Mouse (Mus musculus) spleen, embryonic (tissue): ENCODE measurements around the gene Wnt5b.

Experiments
- CTCF ChIA-PET: fragments of 350-600 bp; sonication (Branson Sonifier 250); formaldehyde crosslinking; loops from one replicate; lab custom pipeline; 2022; lab: Charles Lee

Wnt5b gene

DNA sequence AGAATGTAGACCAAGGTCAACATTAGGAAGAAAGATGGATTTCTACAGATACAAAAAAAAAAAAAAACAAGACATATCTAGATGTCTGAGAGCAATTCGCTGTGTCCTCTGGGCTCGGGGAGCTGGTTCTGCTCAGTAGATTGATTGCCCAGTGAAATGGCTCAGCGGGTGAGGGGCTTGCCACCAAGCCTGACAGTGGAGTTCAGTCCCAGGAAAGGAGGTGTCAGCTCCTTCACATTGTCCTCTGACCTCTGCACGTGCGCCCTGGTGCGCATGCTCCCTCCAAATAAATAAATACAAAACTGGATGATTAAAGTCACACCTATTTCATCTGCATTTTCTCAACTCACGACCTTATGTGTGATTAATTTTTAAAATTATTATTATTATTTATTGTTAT lies 124.7 kb downstream of the Wnt5b start:
- CTCF ChIA-PET: no interaction called here

DNA sequence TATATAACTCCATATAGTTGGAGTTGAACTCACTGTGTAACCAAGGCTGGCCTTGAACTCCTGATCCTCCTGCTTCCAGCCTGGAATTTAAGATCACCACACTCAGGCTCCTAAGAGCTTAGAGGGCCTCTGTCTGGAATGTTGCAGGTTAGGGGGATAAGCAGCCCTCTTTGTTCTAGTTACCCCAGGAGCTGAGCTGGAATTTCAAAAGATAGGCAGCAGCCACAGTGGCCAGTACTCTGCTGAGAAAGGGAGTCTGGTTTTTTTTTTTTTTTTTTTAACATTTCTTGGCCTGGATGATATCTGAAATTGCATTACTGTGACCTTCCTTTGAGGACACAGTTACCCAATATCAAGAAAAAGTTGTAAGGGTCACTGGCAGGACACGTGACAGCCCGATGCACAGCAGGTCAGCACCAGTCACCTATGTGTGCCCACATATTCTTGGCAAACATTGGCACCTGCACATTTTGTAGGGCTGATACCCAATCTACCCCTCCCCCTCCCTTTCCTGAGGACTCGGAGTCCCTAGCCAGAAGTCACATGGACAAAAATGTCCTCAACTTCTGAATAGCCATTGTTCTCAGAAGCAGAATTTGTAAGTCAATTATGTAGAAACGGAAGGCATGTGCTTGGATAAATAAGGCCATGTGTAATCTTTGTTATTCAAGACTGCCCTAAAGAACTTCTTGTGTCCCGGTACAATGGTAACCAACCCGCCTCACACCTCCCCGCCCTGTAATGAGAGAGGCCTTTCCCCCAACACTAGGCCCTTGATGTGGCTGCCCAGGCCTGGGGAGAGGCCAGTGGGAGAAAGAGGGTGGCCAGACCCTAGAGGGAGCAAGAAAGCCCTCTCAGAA lies 125.5 kb downstream of the Wnt5b start:
- CTCF ChIA-PET: no interaction called here

DNA sequence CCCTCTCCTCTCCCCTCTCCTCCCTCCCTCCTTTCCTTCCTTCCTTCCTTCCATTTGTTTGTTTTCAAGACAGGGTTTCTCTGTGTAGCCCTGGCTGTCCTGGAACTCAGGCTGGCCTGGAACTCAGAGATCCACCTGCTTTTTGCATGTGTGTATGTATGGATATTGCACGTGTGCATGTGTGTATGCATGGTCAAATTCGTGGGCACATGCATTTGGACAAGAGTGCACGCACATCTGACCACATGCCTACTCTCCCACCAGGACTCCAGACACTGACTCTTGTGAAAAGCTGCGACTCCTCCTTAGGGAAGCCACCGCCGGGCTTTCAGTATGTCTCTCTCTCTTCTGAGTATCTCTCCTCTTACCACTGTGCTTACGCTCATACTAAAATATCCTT lies 126.3 kb downstream of the Wnt5b start:
- CTCF ChIA-PET: no interaction called here

DNA sequence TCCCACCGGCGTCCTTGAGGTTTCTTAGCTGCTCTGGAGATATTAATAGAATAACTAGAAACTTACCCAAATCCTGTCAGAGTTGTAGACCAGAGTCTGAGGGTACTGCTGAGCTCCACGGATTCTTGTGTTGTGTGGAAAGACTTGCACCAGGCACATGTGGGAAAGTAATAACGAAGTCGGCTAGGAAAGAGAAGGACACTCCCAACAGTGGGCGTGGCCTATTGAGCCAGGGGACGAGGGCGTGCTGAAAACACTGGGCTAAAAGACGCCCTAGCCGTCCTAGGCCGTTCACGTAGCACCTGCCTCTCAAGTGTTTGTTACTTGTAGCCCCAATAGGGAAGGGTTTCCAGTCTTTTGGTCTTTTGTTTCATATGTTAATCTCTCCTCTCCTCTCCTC lies 126.8 kb downstream of the Wnt5b start, which contains the start of gene Adipor2:
Gene Adipor2, minus strand, starts transcription at position 351 of the 400 bp plus-strand sequence.
- CTCF ChIA-PET: no interaction called here

DNA sequence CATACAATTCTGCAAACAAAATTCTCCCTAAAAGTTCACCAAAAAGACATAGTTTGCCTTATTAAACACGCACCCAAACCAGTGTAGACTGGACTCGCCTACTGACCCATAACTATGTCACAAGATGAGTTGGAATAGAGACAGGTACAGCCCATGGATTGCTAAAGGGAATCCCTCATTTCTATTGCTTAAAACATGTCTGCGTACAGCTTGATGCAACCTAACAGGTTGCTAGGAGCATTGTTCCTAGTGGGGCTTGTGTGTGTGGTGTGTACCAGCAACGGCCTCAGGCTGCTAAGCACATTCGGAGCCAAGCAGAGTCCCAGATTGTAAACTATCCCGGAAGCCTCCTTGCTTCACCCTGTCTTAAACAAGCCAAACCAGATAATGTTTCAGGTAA lies 127.5 kb downstream of the Wnt5b start:
- CTCF ChIA-PET: no interaction called here

DNA sequence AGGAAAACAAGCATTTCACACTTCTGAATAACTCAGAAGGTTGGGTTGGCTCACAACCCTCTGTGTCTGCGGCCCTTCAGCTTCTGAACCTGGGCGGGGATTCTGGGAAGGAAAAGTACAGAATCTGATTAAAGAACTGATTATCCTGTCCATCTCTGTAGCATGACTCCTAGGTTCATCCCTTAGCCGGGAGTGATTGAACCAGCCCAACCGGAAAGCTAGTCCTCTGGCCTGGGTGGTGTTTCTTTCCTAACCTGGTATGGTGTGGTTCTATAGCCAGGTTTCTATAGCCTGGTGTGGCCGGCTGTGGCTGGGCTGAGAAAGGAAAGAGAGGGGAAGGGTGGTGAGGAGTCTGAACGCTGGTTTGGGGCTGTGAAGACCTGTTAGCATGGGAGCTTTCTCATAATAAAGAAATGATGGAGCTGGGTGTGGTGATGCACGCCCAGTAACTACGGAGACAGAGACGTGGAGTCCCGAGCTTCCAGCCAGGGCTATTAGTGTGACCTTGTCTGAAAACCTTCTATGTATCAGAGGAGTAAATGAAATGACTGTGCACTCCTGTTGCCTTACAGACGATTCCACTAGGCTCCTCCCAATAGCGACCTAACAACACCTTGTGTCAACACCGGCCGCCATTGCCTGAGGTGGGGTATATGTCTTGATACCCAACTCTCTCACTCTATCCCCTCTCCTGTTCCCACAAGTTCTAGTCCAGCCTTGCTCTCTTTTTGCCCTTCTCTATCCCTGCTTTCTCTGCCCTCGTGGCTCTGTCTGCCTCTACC lies 129.7 kb downstream of the Wnt5b start:
- CTCF ChIA-PET: no interaction called here

DNA sequence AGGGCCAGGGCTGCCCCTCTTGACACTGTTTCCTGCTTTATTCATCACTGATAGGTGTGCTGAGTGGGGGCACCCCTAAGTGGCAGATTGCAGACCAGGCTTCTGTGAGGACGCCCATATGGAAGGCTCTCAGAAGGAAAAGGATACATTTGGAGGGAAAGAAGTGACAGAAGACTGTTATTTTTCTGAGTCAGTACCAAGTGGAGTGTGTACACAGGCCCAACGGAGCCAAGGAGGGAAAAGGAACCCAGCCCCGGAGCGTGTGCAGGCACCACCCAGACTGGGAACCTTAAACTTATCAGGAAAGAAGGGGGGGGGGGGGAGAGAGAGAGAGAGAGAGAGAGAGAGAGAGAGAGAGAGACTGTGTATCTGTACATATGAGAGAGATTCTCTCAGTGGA lies 131.6 kb downstream of the Wnt5b start:
- CTCF ChIA-PET: interaction anchor here (0.5 kb wide), 1 partner anchor 19 kb away, joined by 3 read pairs; no protein-coding TSS in a partner anchor

DNA sequence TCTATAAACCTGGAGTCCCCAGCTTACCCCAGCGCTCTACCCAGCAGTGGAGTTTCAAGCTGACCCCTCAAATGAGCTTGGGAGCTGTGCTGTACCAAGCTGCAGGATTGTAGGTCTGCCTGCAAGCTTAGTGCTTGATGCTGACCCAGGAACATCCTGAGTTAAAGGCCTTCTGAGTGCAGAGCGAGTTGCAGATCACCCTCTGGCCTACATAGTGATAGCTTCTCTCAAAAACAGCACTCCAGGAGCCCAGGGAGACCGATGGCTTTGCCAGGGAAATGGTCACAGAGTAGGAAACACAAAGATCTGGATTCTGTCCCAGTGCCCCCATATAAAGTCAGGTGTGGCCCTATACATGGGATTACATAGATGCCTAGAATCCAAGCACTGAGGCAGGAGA lies 132.6 kb downstream of the Wnt5b start:
- CTCF ChIA-PET: interaction anchor here (0.6 kb wide), 1 partner anchor 17 kb away, joined by 4 read pairs; no protein-coding TSS in a partner anchor

DNA sequence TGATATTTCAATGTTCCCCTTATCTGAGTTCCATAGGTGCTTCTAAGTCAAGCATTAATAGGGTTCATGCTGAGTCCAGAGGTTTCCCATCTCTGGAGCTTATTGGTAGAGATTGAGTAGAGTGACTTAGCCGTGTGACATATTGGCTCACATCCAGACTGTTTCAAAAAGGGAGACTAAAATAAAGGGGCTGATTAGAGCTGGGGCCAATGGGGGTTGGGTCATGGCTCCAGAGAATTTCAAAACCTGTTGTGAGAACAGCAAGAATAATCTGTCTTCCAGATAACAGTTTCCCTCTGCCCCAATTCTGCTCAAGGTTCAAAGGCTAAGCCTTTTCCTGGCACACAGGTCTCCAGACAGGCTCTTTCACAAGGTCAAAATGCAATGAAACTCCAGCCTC lies 134.4 kb downstream of the Wnt5b start:
- CTCF ChIA-PET: no interaction called here

DNA sequence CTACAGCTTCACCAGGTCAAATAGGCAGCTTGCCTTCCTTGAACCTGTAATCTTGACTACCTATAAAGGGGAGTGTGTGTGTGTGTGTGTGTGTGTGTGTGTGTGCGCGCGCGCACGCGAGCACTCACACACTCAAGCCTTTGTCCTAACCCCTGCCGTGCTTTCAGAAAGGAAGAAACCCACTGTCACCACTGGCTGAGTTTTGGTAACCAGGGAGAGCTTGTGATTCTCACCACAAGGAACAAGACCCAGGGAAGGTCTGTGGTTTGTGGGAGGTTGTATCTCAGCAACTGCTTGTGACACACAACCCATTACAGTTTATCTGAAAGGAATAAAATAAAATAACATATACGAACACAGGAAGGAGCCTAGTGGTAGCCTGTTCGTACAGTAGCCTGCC lies 135.6 kb downstream of the Wnt5b start:
- CTCF ChIA-PET: no interaction called here

DNA sequence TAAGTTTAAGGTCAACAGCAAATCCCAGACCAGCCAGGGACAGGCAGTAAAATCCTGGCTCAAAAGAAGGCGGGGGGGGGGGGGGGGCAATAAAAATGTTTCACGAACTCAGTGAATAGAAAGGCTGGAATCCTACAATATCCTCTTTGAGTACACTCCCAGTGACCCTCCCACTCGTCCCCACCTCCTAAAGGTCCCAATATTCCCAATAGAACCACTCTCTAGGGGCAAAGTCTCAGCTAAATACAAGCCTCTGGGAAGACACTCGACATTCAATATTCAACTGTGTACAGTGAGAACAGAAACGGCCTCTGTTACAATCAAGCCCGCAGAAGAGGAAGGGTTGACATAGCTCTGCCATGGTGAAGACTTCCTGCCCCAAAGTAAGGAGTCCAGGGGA lies 136.3 kb downstream of the Wnt5b start:
- CTCF ChIA-PET: no interaction called here

DNA sequence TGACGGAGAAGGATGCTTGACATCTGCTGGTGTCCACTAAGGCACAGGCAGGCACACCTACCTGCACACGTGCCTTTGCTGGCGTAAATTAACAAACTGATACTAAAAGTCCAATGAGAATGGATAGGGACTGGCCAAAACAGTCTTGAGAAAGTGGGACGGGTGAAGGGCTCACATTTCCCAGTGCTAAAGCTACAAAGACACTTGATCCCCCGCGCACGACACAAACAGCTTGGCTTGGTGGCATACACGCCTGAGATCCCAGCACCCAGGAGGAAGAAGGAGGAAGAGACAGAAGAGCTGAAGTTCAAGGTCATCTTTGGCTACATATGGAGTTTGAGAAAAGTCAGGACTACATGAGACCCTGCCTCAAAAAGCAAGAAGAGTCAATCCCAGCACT lies 137.6 kb downstream of the Wnt5b start:
- CTCF ChIA-PET: no interaction called here

DNA sequence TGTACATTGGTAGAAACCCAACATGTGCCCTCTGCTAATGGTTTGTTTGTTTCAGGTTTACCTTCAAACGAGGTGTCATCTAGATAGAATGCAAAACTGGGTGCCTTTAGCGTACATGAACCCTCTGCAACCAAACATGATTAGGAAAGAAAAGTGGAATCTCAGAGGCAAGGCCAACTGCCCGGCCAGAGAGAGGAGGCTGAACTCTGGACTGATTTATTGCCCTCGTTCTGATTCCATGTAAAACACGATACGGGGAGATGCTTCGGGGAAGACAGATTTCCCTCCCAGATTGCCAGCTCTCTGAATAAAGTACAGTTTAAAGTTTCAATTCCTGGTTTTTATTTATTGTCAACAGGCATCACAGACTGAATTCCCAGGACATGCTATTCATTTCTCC lies 138.8 kb downstream of the Wnt5b start:
- CTCF ChIA-PET: no interaction called here

DNA sequence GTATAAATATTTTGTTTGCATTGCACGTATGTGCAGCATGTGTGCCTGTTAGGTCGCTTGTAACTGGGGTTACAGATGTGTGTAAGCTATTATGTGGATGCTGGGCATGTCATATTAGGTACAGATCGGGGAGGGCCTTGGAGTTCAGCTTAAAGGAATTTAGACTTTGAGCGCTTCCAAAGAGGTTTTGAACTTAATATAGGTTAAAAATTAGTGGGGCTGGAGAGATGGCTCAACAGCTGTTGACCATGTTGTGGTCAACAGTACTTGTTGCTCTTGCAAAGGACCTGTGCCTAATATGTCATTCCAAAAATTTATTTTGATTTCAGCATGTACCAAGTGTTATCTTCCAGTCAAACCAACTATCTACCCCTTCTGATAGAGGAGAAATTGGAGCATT lies 139.3 kb downstream of the Wnt5b start:
- CTCF ChIA-PET: no interaction called here

DNA sequence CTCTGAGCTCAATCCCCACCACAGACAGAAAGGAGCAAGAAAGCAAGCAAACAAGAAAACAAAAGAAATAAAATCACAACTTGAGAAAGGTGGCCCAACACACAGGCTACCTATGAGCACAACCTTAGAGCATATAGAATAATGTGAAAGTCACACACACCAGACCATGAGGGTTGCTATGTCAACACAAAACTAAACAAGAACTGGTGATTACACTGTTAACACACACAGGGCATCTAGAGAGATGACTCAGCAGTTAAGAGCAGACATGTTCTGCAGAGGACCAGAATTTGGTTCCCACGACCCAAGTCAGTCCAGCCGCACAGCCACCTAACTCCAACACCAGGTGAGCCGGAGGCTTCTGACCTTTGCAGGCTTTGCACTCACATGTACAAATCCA lies 141.2 kb downstream of the Wnt5b start:
- CTCF ChIA-PET: no interaction called here

DNA sequence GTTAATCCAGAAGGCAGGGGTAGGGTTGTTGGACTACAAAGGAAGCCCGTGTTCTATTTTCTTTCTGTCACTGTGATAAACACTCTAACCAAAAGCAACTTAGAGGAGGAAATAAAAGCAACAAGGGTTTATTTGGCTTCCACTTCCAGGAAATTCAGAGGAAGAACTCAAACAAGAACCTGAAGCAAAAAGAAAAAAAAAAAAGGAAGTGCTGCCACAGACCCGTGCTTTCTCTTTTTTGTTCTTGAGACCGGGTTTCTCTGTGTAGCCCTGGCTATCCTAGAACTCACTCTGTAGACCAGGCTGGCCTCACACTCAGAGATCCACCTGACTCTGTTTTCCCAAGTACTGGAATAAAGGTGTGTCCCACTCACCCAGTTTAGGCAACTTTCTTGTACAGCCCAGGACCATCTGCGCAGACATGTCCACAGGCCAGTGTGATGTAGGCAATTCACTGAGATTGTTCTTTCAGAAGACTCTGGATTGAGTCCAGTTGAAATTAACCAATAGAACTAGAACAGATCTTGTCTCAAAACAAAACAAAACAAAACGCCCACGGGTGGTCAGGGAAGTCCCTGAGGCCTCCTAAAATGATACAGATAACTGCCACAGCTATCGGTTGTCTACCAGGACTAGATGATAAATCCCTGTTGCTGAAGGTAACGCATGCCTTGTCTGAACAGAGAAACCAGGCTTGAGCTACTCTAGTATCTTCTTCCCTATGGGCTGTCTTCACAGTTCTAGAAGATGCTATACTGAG lies 142.4 kb downstream of the Wnt5b start:
- CTCF ChIA-PET: no interaction called here

DNA sequence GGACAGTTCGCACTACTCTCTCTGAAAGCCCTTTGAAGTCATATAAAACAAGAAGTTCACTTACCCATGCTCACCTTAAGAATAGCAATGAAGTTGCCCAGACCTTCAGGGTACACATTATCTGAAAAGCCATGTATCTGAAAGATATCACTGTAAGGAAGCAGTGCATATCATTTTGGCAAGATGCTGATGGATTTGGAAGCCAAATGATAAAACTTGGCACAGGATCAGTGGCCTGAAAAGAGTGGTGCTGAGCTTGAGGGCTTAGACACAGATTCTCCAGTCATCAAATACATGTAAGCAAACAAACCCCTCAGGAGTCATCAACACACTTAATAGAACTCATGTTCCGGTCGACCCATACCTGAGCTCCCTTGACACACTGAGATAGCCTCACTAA lies 143.5 kb downstream of the Wnt5b start:
- CTCF ChIA-PET: interaction anchor here (0.7 kb wide), 1 partner anchor 10 kb away, joined by 3 read pairs; no protein-coding TSS in a partner anchor

DNA sequence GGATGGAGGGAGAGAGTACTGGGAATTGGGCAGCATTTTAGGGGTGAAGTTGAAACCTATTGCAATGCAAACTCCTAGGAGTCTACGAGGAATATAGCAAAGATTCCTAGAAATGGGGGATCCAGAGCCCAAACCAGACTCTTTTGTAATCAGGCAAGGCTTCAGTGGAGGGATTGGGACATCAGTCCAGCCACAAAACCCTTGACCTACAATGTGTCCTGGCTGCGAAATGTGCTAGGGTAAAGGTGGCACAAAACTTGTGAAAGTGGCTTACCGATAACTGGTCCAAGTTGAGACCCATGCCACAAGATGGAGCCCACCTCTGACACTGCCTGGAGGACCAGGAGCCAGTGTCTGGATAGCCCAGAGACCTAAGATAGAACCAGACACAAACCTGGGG lies 144.8 kb downstream of the Wnt5b start:
- CTCF ChIA-PET: interaction anchor here (0.7 kb wide), 1 partner anchor 1854 kb away, joined by 9 read pairs; no protein-coding TSS in a partner anchor

DNA sequence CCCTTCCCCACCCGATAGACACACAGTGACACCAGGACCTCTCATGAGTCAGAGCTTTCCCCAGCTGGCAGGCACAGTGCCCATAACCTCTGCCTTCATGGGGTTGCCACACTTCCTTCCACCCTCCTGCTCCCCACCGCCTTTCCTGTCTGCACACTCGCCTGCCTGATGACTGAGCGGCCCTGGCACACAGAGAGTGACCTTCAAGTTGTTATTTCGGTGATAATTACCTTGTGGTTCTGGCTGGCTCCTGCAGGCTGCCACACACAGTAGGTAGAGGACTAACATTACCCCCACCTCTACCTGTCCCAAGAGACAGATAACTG lies 147.9 kb downstream of the Wnt5b start:
- CTCF ChIA-PET: no interaction called here

DNA sequence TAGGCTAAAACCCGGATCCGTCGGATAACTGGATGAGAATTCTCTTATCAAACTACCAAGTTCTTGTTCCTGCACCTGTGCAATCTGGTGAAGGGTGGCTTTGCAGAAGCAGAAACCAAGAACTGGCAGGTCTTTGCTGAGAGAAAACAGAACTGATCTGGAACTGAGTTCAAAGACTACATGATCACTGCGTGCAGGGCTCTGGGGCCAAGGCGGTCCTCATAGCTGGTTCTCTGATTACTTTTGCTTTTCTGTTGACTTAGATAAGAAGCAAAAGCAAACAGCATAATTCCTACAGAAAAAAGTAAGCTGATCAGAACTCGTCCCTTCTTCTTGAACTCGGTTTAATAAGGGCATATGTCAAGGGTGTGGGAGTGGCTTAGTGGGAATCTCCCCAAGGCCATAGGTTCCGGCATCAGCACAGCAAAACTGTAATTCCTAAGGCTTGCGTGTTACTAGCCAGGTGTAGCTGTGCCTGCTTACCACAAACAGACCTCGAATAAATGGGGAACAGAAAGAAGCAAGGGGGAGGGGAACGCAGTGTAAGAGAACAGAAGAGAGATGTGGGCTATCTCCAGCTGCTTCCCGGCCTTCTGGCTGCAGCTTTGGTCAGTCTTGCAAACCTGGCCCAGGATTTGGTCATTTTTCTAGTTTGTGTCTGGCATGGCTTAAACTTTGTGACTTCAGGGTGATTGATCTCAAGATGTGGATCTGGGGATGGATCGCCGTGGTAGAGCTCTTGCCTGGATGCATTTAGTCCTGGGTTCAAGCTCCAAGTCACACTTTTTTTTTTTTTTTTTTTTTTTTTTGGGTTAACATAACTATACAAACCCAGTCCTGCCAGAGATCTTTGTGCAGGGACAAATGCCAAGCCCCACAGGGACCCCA lies 148.5 kb downstream of the Wnt5b start:
- CTCF ChIA-PET: no interaction called here

DNA sequence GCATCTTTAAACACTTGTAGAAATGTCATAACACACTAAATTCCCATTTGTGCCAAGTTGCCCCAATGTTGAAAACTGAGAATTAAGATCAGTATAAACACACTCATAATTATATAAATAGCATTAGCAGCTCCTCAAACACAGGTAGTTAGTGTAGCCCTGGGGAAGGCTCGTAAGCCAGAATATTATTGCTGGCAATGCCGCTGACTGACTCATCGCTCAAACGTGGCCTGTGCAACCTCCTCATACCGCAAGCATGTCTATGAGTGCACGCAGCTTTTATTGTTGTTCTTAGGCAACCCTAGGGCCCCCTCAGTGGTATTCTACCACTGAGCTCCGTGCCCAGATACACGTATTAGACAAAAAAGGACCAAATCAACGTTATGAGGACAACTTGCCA lies 151.3 kb downstream of the Wnt5b start:
- CTCF ChIA-PET: no interaction called here
